ENCODE assay signal across 8 mouse cellular contexts in the genomic region with DNA sequence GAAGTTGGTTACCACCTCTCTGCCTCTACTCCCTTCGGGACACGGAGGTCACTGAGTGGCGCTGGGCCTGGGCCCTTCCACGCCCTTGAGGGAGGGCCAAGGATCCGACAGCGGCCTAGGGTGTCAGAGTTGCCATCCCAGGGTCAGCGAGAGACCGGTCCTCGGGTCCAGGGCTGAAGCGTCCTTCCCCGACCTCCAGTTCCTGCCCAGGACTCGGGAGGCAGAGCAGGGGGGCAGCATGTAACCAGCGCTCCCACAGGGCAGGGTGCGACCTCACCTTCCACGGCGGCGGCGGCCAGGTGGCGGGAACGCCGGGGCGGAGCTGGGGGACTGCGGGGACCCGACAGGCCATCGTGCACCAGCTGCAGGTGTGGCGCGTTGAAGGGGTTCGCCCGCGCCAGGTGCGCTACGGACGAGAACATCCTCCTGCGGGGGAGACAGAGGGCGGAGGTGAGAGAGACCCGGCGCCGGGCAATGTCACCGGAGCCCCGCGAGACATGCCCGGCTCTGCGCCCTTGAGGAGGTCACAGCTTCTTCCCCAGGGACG. TPM values are rescaled to one million over a fixed set of nuclear protein-coding genes. Genes with fewer than 3 reads are reported as not detected.
A peak's percentile ranks its signal among the peaks of the same experiment; 100 is the strongest.
DNase-seq lines count a peak whose midpoint lies in the region; ATAC-seq and TF ChIP-seq lines count a peak whose summit lies in the region.

No protein-coding gene starts in this region.

- peak overlapping the region; percentile 99 for H3K9ac ChIP-seq in intestine, postnatal 0 days (ENCODE audit: low read depth, low read length)
- H3K9ac ChIP-seq in lung, embryonic 16.5 days (ENCODE audit: low read length), result peak overlapping the region; percentile 99

- TF ChIP-seq CTCF in thymus, adult 2 months (IDR thresholded peaks at IDR 0.05; ENCODE audit: borderline replicate concordance, control insufficient read depth, extremely low read depth, insufficient read depth, low read length, poor library complexity), result no peak
- no peak for TF ChIP-seq CTCF in intestine, postnatal 0 days (IDR thresholded peaks at IDR 0.05; ENCODE audit: low read depth)

- WGBS in thymus, adult 2 months, result under 1% methylated on average over 44 of the region's 44 CpGs
- WGBS in intestine, postnatal 0 days, result under 1% methylated on average over 44 of the region's 44 CpGs
- under 1% methylated on average over 43 of the region's 44 CpGs for WGBS in lung, embryonic 16.5 days

- H3K27me3 ChIP-seq in thymus, adult 2 months (ENCODE audit: control insufficient read depth, insufficient read depth, low read length), result no peaks in the 10 kb centered on the region
- no peaks in the 10 kb centered on the region for H3K27me3 ChIP-seq in intestine, postnatal 0 days (replicated peaks; ENCODE audit: control insufficient read depth, insufficient read depth, low read length)
- no peaks in the 10 kb centered on the region for H3K27me3 ChIP-seq in lung, embryonic 16.5 days (ENCODE audit: control insufficient read depth, insufficient read depth, low read depth, low read length)

- H3K4me1 ChIP-seq in thymus, adult 2 months (replicated peaks; ENCODE audit: control insufficient read depth, insufficient read depth, low read length), result peaks cover 2% of the 10 kb centered on the region; the same call in 1 of the 2 replicates
- H3K4me1 ChIP-seq in intestine, postnatal 0 days (replicated peaks; ENCODE audit: control insufficient read depth, insufficient read depth, low read length), result no peaks in the 10 kb centered on the region
- H3K4me1 ChIP-seq in lung, embryonic 16.5 days (replicated peaks; ENCODE audit: control insufficient read depth, insufficient read depth, low read length), result peaks cover 9% of the 10 kb centered on the region

- H3K4me3 ChIP-seq in thymus, adult 2 months (ENCODE audit: control insufficient read depth, insufficient read depth, low read length), result peak overlapping the region; percentile 59
- peak overlapping the region; percentile 71 for H3K4me3 ChIP-seq in intestine, postnatal 0 days (ENCODE audit: low read depth, low read length)
- peak overlapping the region; percentile 98 for H3K4me3 ChIP-seq in lung, embryonic 16.5 days (ENCODE audit: low read length)

- H3K9me3 ChIP-seq in intestine, postnatal 0 days (ENCODE audit: control insufficient read depth), result no peaks in the 10 kb centered on the region
- H3K9me3 ChIP-seq in lung, embryonic 16.5 days (ENCODE audit: control insufficient read depth, low read length), result no peaks in the 10 kb centered on the region

- ATAC-seq in granulocyte monocyte progenitor cell, adult 5-6 weeks (replicated peaks; ENCODE audit: poor library complexity, severe bottlenecking), result peak; percentile 36
- peak; percentile 46 for ATAC-seq in intestine, postnatal 0 days
- peak; percentile 66 for ATAC-seq in lung, embryonic 16.5 days (ENCODE audit: low read depth)

- H3K27ac ChIP-seq in thymus, adult 2 months (ENCODE audit: control insufficient read depth, insufficient read depth, low read length), result peak overlapping the region; percentile 56
- peak overlapping the region; percentile 97 for H3K27ac ChIP-seq in intestine, postnatal 0 days (ENCODE audit: low read depth, low read length)
- H3K27ac ChIP-seq in lung, embryonic 16.5 days (ENCODE audit: low read length), result peak overlapping the region; percentile 92

- peaks cover 22% of the 10 kb centered on the region for H3K36me3 ChIP-seq in thymus, adult 2 months (ENCODE audit: control insufficient read depth, insufficient read depth, low read length)
- peaks cover 34% of the 10 kb centered on the region for H3K36me3 ChIP-seq in intestine, postnatal 0 days (ENCODE audit: control insufficient read depth, insufficient read depth)
- peaks cover 22% of the 10 kb centered on the region for H3K36me3 ChIP-seq in lung, embryonic 16.5 days (ENCODE audit: control insufficient read depth, insufficient read depth, low read length)

- H3K4me2 ChIP-seq in intestine, postnatal 0 days (replicated peaks; ENCODE audit: low read depth), result peak overlapping the region; percentile 76
- H3K4me2 ChIP-seq in lung, embryonic 16.5 days (ENCODE audit: low read depth, low read length), result peak overlapping the region; percentile 80

- TF ChIP-seq POLR2A in thymus, adult 2 months (IDR thresholded peaks at IDR 0.05; ENCODE audit: control insufficient read depth, extremely low read depth, insufficient read depth, low read length, poor library complexity), result no peak

- no peak for DNase-seq in thymus, adult 2 months
- no peak for DNase-seq in thymus, postnatal 36 days
- peak; percentile 44 for DNase-seq in embryo, embryonic 10 days (ENCODE audit: low spot score)
- peak; percentile 19 for DNase-seq in ovary, adult 18-20 months (ENCODE audit: low spot score)
- no peak for DNase-seq in T-cell, adult 2 months (ENCODE audit: low spot score)

RNA-seq across cellular contexts. Expression of a gene that starts 0.5 kb away (rescaled TPM):
- polyA plus RNA-seq in thymus, adult 2 months (2012; rRNA removed), result 257 and 307 TPM in 2 replicates
- total RNA-seq in granulocyte monocyte progenitor cell, adult 5-6 weeks (2014; fragmentation: Nextera tagmentation), result 534 and 562 TPM in 2 replicates
- 175 and 228 TPM in 2 replicates for total RNA-seq in granulocyte monocyte progenitor cell, adult 5-6 weeks (2017)
- polyA plus RNA-seq in intestine, postnatal 0 days (2015; fragmentation: Nextera tagmentation; extraction: Ambion mirVana), result 1,127 and 1,178 TPM in 2 replicates
- 405 and 406 TPM in 2 replicates for polyA plus RNA-seq in lung, embryonic 16.5 days (2015; fragmentation: Nextera tagmentation; extraction: Ambion mirVana)

RNA-seq across cellular contexts. Expression of a gene that starts 40.6 kb away (rescaled TPM):
- polyA plus RNA-seq in thymus, adult 2 months (2012; rRNA removed), result 0.93 and 0.94 TPM in 2 replicates
- 14.1 and 18.8 TPM in 2 replicates for total RNA-seq in granulocyte monocyte progenitor cell, adult 5-6 weeks (2014; fragmentation: Nextera tagmentation)
- total RNA-seq in granulocyte monocyte progenitor cell, adult 5-6 weeks (2017), result 29.7 and 35.7 TPM in 2 replicates
- polyA plus RNA-seq in intestine, postnatal 0 days (2015; fragmentation: Nextera tagmentation; extraction: Ambion mirVana), result 19.4 and 23.0 TPM in 2 replicates
- 42.1 and 43.9 TPM in 2 replicates for polyA plus RNA-seq in lung, embryonic 16.5 days (2015; fragmentation: Nextera tagmentation; extraction: Ambion mirVana)

RNA-seq across cellular contexts. Expression of a gene that starts 40.8 kb away (rescaled TPM):
- 18.1 and 20.9 TPM in 2 replicates for polyA plus RNA-seq in thymus, adult 2 months (2012; rRNA removed)
- 63.4 and 87.2 TPM in 2 replicates for total RNA-seq in granulocyte monocyte progenitor cell, adult 5-6 weeks (2014; fragmentation: Nextera tagmentation)
- 29.6 and 36.4 TPM in 2 replicates for total RNA-seq in granulocyte monocyte progenitor cell, adult 5-6 weeks (2017)
- polyA plus RNA-seq in intestine, postnatal 0 days (2015; fragmentation: Nextera tagmentation; extraction: Ambion mirVana), result 26.5 and 32.4 TPM in 2 replicates
- 13.6 and 16.2 TPM in 2 replicates for polyA plus RNA-seq in lung, embryonic 16.5 days (2015; fragmentation: Nextera tagmentation; extraction: Ambion mirVana)

RNA-seq across cellular contexts. Expression of a gene that starts 57.8 kb away (rescaled TPM):
- 146 and 233 TPM in 2 replicates for polyA plus RNA-seq in thymus, adult 2 months (2012; rRNA removed)
- 186 and 211 TPM in 2 replicates for total RNA-seq in granulocyte monocyte progenitor cell, adult 5-6 weeks (2014; fragmentation: Nextera tagmentation)
- total RNA-seq in granulocyte monocyte progenitor cell, adult 5-6 weeks (2017), result 339 and 445 TPM in 2 replicates
- 57.7 and 59.7 TPM in 2 replicates for polyA plus RNA-seq in intestine, postnatal 0 days (2015; fragmentation: Nextera tagmentation; extraction: Ambion mirVana)
- 210 and 220 TPM in 2 replicates for polyA plus RNA-seq in lung, embryonic 16.5 days (2015; fragmentation: Nextera tagmentation; extraction: Ambion mirVana)

Comparison
In these comparisons a context has a peak if more than half of its experiments do, and no peak if none do; other contexts are left out.
1. DNase-seq: peak in embryo, embryonic 10 days (single experiment) and ovary, adult 18-20 months (single experiment); none in thymus, adult 2 months (single experiment), thymus, postnatal 36 days (0 of 2) and T-cell, adult 2 months (single experiment).
2. RNA of a gene that starts 40.6 kb away (polyA plus RNA-seq): 42.1 to 43.9 TPM in lung, embryonic 16.5 days and 19.4 to 23.0 TPM in intestine, postnatal 0 days; 0.93 to 0.94 TPM in thymus, adult 2 months; every median in the first group is over 10 times any median in the second.
3. Peak in every context shown above with its lines, with median percentiles within 50 percentile points of each other: H3K27ac ChIP-seq, H3K4me3 ChIP-seq and ATAC-seq.